Mouse (Mus musculus) adrenal gland (tissue): Measurements from ENCODE around the gene Rrp1b.

Experiments
- intact Hi-C: fragments of 180-260 bp; cut with DNase I; formaldehyde crosslinking; loops from one replicate; pipeline ENCODE4 v1.15.1; 2025
- long read RNA-seq, 2 experiments: library from polyadenylated mRNA; unstranded; transcript quantifications; one replicate each; pipeline ENCODE4 v2.0.0; 2020; ENCODE audit warnings: borderline replicate concordance in 1 of 2; ENCODE audit not compliant: insufficient replicate concordance in 1 of 2

Rrp1b gene
- long read RNA-seq, experiment 1, partial matches to known transcripts: 0 of 1 reads
- long read RNA-seq, experiment 1, other reads (novel, unspliced or antisense): 1 of 1 reads
- long read RNA-seq, experiment 2, partial matches to known transcripts: 0 of 2 reads
- long read RNA-seq, experiment 2, other reads (novel, unspliced or antisense): 2 of 2 reads

DNA sequence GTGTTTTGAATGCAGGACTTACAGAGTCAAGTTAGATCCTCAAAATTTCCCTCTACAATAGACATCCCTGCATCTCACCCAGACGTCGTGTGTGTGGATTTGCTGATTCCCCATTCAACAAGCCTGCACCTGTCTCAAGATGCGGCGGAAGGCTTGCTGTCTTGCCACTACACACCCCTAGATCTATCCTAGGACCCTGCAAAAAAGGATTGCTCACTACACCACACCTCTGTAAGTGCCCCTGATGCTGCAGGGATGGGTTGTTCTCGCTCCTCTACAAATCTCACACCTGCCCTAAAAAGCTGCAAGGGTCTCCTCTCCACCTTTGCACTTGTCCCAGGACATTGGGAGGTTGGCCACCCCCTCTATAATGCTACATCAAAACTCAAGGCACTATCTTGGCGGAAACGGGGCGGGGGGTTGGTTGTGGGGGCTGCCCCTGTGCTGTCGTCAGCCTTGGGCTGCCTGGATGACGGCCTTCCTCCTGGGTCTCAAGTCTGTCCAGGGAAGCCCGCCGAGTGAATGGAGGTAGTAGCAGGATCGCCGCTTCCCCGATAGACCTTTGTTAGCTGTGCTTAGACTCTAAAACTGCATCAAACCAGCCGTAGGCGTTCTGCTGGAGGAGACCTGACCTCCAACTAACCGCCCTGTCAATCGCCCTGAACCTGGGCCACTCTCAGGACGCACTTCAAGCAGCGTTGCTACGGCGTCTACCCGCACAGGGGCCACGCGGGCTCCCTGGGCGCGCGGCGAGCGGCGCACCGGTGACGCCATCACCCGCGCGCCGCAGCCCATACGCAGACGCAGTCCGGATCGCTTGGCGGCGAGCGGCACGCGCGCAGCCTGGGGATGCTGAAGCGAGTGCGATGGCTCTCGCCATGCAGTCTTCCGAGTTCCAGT lies at the start of gene Rrp1b, which contains the start of gene Hsf2bp:
Rrp1b (plus strand) TSS at position 492 of the 900 bp plus-strand sequence.
Hsf2bp (minus strand) TSS at position 741 of the 900 bp plus-strand sequence.
- intact Hi-C loops: loop anchor here (2.0 kb wide), 1 partner anchor 37 kb away; no protein-coding TSS in a partner anchor

DNA sequence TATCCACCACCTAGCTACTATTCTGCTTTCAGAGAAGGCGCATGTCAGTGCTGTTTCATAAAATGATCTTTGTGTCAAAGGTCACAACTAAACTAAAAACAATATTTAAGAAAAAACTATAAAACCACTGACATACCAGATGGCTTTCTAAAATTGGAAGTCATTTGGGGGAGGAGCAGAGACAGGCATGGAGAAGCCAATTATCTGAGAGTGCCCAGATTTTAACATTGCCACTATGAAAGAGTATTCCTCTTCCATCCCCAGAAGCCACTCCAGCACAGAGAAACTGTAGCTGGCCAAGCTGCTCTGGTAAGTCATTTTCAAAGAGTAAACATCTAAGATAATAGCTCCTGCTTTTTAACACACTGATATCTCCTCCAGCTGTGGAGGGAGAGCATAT lies 49.0 kb upstream of the Rrp1b start:
- intact Hi-C loops: no loop called here

DNA sequence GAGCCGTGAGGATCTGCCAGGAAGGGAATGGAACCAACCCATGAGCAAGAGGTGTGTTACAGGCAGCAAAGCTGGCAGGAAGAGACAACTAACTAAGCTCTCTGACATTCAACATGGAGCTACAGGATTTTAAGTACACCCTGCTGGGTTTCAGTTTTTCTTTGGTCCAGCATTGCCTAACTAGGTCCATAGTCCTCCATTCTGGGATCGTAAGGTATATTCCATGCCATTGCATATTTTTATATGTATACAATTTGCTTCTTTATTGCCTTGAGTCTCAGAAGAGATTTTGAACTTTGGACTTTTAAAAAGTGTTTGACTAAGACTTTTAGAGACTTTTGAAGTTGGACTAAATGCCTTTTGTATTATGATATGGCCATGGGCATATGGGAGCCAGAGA lies 46.9 kb upstream of the Rrp1b start:
- intact Hi-C loops: no loop called here

DNA sequence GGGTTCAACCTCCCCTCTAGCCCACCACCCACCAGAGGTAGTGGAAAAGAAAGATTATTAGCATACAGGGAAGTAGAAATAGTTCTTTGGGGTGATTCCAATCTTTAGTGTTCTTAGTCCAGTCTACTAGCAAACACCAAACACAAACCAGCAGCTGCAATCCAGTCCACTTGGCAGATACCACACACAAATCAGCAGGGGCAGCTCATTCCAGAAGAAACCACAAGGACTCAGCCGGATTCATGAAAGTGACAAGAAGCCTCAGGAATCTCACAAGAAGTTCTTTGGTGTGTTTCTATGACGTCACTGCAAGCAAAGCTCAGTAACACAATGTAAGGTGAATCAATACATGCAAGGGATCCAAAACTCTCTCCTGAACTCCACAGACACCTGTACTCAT lies 43.9 kb upstream of the Rrp1b start:
- intact Hi-C loops: no loop called here

DNA sequence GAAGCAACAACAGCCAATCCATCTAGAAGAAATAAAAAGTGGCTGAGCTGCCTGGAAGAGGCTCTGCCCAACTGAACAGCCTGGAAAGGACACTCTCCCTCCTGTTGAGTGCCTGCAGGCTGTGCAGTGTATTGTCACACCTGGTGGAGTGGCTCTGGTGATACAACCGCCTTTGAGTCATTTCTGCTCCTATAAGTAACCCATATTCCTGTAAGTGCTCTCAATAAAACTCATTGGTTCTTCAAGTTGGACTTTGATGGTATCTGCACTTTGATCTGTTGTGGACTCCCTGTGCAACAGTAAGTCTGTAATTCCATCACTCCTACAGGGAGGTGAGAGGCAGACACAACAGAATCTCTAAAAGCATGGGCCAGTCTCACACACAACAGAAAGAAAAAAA lies 42.5 kb upstream of the Rrp1b start:
- intact Hi-C loops: no loop called here

DNA sequence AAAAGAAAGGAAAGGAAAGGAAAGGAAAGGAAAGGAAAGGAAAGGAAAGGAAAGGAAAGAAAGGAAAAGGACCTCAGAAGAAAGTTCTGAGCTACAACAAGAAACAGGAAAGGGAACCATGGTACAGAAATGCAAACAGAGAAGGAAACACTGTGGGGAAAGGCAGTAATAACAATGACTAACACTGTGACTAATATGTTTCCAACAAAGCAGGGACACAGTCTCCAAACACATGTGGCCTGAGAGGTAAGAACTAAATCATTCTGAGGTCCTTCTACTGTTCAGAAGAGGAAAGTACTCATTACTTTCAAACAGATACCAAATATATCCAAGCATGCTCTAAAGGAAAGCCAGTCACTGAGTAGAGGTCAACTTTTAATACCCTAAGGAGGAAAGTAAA lies 41.8 kb upstream of the Rrp1b start:
- intact Hi-C loops: no loop called here

DNA sequence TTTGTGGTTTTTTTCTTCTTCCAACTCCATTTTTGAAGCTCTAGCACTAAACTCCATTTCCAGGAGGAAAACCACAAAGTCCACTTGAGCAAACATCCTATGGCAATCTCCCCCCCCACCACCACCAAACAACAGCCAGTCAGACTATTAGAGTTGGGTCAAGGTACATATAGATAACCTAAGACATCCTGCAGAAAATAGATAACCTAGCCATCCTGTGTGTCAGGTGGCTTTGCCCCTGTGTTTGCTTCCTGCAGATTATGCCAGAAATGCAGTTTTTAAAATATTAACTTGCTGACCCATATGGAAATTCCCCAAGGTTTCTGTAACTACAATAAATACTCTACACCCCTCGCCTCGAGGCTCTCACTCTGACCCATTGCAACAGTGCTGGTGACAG lies 40.1 kb upstream of the Rrp1b start:
- intact Hi-C loops: no loop called here

DNA sequence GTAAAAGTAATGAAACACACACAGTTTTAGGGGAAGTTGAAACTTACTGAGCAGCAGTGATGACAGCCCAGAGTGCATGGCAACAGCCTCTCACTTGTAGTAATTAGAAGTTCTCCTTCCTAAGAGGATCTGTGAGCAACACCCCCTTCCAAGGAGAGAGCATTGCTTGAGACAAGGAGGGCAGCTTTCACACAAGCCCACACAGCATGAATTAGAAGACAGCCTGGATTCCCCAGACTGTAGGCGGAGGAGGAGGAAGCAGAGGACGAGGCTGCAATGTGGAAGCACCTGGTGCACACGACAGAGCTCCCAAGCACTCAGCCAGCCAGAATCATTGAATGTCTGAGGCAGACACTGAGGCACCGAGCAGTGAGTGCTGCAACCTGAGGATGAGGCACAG lies 39.6 kb upstream of the Rrp1b start:
- intact Hi-C loops: no loop called here

DNA sequence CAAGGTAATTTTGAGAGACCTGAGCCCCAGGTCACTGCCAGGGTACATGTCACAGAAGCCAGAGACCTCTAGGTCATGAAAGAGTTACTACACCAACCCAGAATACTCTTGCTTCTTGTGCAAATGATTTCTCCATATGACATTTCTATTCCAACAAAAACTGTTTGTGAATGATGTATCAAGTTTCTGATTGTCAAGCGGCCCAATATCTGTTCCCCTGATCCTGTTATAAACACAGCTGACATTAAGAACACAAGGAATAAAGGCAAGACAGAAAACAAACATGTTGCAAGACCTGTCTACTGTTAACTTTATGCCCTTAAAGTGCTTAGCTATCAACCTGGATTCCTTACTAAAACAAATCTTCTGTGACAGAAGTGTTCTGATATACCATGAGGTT lies 37.5 kb upstream of the Rrp1b start:
- intact Hi-C loops: no loop called here

DNA sequence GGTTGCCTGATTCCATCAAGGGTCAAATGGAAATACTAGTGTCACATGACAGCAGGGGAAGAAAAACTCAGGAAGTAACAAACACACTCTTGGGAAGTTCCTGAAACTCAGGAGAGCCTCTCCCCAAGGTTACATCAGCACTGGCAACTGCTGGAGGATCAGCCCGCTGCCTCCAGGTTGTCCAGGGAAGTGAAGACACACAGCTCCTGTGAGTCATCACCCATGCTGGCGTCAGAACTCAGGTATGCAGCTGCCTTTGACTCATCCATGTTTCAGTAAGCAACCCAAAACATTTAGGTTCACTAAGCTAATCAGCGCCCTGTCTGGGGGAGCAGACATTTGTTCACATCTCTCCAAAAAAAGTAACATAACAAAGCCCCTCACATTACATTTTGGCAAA lies 32.6 kb upstream of the Rrp1b start:
- intact Hi-C loops: no loop called here

DNA sequence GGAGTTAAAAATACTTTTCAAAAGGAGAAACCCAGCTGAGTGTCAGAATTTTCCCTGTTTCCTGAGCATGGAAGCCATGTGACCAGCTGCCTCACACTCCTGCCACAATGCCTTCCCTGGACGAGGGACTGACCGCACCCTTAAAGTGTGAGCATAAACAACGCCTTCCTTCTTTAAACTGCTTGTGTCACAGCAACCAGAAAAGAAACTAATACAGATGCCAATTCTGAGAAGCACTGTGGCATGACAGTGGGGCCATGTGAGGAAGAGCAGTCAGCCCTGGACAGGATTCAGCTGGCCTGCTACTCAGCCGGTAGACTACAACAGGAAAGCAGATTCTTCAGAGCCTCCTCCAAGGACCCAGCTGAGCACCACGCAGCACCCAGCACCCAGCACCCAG lies 29.1 kb upstream of the Rrp1b start:
- intact Hi-C loops: no loop called here

DNA sequence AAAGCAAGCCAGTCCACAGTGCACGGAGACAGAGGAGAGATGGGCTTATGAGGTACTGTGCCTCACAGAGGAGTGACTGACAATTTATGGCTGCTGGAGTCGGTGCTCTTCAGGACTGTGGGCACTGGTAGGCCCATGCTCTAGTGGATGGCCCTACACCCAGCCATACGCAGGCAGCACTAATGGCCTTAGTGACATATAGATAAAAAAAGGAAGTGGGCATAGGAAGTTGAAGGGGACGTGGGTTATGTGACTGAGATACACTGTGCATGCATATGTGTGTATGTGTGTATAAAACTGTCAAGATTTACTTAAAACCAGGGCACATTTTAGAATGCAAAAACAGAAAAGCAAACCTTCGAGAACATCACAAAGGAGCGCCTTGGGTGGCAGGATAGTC lies 24.2 kb upstream of the Rrp1b start:
- intact Hi-C loops: no loop called here

DNA sequence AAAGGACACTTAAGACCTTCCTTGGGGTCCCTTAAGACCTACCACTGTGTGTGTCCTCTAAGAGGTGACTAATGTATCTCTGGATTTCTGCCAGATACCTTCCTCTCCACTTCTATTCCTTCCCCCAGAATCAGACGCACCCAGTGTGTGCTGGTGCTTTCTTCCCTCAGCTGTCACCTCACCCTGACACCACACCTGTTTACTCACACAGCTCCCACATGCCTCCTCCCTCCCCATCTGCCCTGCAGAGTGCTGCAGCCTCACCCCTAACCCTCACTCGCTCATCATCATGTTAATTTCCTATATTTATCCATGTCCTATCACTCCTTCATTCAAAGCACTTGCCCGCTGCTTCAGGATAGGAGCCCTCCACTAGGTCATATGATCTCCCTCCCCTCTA lies 23.6 kb upstream of the Rrp1b start:
- intact Hi-C loops: no loop called here

DNA sequence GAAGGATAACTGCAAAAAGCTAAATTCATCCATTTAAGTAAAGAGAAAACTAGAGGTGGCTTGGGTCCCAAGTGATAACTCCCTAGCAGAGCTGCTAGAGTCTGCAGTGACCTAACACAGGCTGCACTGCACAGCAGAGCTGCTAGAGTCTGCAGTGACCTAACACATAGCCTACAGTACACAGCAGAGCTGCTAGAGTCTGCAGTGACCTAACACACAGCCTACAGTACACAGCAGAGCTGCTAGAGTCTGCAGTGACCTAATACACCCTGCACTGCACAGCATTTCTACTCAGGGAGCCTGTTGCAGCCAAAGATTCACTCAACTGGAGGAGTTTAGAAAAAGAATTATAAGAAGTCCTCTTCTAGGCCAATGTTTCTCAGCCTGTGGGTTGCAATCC lies 22.2 kb upstream of the Rrp1b start:
- intact Hi-C loops: no loop called here

DNA sequence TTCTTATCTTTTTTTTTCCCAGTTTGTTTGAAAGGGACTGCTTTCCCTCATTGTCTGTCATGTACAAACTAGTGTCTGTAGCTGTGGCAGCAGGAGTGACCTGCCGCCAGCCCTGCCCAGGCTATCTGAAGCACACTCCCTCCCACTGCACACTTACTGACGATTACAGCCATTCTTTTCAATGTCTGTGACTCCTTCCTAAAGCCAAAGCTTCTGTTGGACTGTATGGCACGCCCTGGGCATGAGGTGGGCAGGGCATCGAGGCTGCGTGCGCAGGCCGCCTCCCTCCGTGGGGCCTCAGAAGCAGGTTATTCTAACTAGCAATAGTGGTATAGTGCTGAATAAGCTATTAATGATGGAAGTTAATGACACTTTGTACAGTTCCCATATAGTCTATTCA lies 19.4 kb upstream of the Rrp1b start:
- intact Hi-C loops: no loop called here

DNA sequence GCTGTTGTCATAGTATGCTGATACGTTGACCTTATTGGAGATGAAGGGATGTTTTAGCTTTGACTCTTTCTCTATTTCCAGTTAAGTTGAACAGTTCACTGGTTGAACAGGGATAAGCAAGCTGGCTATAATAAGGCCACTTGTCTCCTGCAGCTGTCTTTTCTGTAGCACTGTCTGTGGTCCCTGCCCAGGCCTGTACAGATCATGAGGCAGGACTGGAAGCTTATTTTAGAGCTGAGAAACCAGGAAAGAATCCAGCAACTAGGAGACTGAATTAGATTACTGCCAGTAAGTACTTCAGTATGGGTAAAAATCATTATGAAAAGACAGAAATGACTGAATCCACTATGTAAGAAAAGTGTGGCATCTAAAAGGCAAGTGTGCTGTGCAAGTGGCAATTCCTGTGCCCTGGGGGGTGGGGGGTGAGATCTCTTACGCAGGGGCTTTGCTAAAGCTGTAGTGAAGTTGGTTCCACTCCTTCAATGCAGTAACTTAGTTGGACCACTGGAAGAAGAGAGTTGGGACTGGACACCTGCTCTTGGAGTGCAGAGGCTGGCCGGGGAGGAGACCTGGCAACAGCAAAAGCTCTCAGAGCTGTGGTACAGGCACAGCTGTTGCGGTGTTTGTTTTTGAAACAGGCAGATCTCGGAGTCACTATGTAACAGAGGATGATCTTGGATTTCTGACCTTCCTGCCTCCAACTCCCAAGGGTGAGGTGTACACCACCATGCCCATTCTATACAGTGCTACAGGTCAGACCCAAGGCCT lies 17.6 kb upstream of the Rrp1b start:
- intact Hi-C loops: no loop called here

DNA sequence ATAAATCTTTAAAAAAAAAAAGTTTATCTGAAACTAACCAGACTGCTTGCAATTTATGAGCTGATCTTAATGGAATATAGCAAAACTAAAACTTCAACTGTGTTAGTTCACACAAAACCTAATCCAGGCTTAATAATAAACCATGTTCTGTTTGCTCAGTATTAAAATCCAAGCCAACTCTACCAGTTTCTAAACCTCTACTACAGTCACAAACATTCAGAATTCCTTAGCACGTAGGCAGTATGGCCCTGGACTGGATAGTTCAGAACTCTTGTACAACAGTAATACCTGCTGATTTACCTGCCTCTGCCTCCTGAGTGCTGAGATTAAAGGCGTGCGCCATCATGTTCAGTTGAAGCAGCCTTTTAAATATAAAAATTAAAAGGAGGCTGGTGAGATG lies 13.9 kb upstream of the Rrp1b start:
- intact Hi-C loops: loop anchor here (10.0 kb wide), 1 partner anchor 247 kb away; no protein-coding TSS in a partner anchor

DNA sequence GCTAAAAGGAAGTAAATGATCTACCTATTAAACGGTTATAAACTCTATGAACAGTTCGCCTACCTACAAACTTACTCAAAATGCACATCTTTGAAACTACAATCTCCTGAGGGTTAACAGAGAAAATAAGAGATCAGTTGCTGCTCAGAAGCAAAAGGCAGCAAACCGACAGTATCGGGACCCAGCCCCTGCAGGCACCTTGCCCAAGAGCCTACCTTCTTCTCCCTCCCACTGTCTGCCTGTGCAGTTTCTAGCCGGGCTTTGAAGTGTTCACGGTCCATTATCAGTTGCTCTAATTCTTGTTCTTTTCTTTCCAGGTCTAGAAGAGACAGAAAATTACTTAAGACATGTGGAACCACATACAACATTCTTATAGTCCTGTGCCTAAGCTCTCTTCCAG lies 13.3 kb upstream of the Rrp1b start:
- intact Hi-C loops: loop anchor here (10.0 kb wide), 1 partner anchor 248 kb away; no protein-coding TSS in a partner anchor

DNA sequence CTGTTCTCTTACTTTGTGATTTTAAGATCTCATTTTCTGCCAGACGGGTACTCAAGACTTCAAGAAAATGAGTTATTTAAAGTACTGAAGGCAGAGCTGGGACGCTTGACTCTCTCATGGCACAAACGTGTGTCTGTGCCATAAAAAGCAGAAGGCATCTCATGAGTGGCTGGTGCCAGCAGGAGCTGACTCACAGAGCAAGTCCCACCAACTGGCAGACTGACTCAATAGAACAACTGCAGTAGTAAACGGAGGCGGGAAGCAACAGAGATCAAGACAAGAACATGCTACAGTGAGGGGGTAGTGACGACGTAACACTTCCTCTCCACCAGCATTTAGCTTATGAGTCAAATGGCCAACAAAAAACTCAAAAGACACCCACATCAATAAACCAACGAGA lies 12.8 kb upstream of the Rrp1b start:
- intact Hi-C loops: loop anchor here (10.0 kb wide), 1 partner anchor 248 kb away; no protein-coding TSS in a partner anchor

DNA sequence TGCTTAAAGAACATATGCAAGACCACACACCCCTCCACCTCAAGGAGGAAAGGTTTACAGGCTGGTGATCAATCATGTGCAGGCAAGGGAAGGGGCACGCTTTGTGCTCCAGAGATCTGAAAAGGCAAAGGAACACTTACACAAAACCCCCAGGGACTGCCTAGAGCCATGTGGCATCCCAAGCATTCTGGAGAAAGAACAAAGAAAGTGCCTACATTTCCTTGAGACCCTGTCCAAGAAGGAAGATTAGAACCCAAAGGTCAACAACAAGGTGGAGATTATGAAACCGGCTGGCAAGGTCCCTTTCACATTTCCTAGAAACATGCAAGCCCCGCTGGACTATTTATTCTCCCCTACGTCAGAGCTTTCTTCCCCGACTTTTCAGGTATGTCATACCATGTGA lies 11.2 kb upstream of the Rrp1b start:
- intact Hi-C loops: loop anchor here (2.0 to 10.0 kb wide), 3 partner anchors 167 to 340 kb away; partner anchors contain the start of gene Sik1

DNA sequence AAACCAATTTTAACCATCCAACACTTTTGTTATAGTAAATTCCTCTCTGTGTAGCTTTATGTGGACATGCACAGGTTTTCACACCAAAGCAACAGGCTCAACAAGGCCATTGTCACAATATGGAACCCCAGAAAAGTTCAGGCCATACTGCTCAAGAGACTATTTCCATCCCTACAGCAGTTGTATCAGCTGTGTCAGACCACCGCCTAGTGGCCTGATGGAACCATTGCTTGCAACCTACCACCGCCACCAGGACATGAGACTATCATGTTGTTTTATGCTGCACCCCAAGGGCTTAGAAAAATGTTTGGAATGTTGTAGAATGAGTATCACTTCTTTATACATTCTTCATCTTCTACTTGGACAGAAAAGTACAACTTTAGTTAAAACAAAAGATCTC lies 10.5 kb upstream of the Rrp1b start:
- intact Hi-C loops: loop anchor here (2.0 to 10.0 kb wide), 3 partner anchors 168 to 341 kb away; partner anchors contain the start of gene Sik1

DNA sequence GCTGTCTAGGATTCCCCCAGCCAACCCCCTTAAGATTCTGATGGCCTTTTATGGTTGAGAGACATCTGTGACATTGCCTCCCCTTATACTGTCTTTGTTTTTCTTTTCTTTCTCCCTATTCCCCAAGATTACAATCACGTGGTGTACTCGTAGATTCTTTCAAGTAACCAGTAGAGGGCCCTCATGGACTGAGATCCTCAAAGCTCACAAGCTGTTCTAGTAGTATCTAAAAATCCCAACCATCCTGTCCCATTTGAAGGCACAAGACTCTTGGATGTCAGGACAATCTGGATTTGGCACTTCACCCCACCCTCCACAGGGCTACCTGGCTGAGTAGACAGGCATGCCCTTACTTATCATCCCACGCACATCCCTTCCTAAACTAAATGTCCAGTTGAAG lies 8.2 kb upstream of the Rrp1b start:
- intact Hi-C loops: loop anchor here (2.0 to 10.0 kb wide), 3 partner anchors 45 to 253 kb away; partner anchors contain the start of gene Sik1
